Mouse (Mus musculus): ENCODE data around the gene Ror2. TPM values are rescaled to one million over a fixed set of nuclear protein-coding genes. Genes with fewer than 3 reads are reported as not detected.

The Ror2 gene
- polyA plus RNA-seq, 1 experiment, result not detected

- H3K9me3 ChIP-seq (ENCODE audit: control insufficient read depth, low read length), result no peaks in the 10 kb centered on the region
- H3K27me3 ChIP-seq (ENCODE audit: control insufficient read depth), result no peaks in the 10 kb centered on the region
- TF ChIP-seq TAL1 (IDR thresholded peaks at IDR 0.05; ENCODE audit: low read length) (no peak), GATA1 (IDR thresholded peaks at IDR 0.05; ENCODE audit: low read length) (no peak)
- H3K4me1 ChIP-seq (ENCODE audit: control insufficient read depth), result no peaks in the 10 kb centered on the region
- no peak overlapping the region for H3K4me3 ChIP-seq (replicated peaks)
- H3K36me3 ChIP-seq (ENCODE audit: control insufficient read depth), result no peaks in the 10 kb centered on the region
These were observed 89.2 kb downstream of the Ror2 start for GRCm38 (mm10) chr13:53196690-53197089.

GRCm38 (mm10) chr13:53195951-53196677 is 89.8 kb downstream of the Ror2 start:
- Histone ChIP-seq H3K4me3 (replicated peaks) (no peak overlapping the region), H3K27me3 (ENCODE audit: control insufficient read depth) (no peaks in the 10 kb centered on the region), H3K9me3 (ENCODE audit: control insufficient read depth, low read length) (no peaks in the 10 kb centered on the region), H3K4me1 (ENCODE audit: control insufficient read depth) (no peaks in the 10 kb centered on the region), H3K36me3 (ENCODE audit: control insufficient read depth) (no peaks in the 10 kb centered on the region)
- no peak for TF ChIP-seq GATA1 (IDR thresholded peaks at IDR 0.05; ENCODE audit: low read length)
- no peak for TF ChIP-seq TAL1 (IDR thresholded peaks at IDR 0.05; ENCODE audit: low read length)

GRCm38 (mm10) chr13:53194306-53194705 is 91.6 kb downstream of the Ror2 start:
- Histone ChIP-seq H3K9me3 (ENCODE audit: control insufficient read depth, low read length) (no peaks in the 10 kb centered on the region), H3K4me1 (ENCODE audit: control insufficient read depth) (no peaks in the 10 kb centered on the region), H3K36me3 (ENCODE audit: control insufficient read depth) (no peaks in the 10 kb centered on the region), H3K27me3 (ENCODE audit: control insufficient read depth) (no peaks in the 10 kb centered on the region), H3K4me3 (replicated peaks) (no peak overlapping the region)
- TF ChIP-seq GATA1 (IDR thresholded peaks at IDR 0.05; ENCODE audit: low read length) (no peak), TAL1 (IDR thresholded peaks at IDR 0.05; ENCODE audit: low read length) (no peak)

GRCm38 (mm10) chr13:53193713-53194112 is 92.2 kb downstream of the Ror2 start:
- H3K36me3 ChIP-seq (ENCODE audit: control insufficient read depth), result no peaks in the 10 kb centered on the region
- no peak overlapping the region for H3K4me3 ChIP-seq (replicated peaks)

DNA sequence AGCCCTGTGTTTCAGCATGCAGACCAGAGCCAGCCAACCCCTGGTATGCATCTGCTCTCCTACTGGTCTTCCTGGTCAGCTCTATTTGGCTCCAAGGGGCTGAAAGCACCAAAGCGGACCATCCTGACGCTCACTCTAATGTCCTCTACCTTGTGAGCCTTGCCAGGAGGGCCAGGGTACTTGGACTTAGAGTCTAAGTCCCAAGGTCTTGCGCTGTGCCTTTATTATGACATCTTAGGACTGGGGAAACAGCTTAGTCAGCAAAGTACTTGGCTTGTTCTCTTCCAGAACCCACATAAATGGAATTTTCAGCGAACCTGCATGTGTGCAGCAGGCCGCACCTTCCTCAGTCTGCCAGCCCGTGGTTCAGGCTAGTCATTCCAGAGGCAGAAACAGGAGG is 93.6 kb downstream of the Ror2 start:
- TF ChIP-seq GATA1 (IDR thresholded peaks at IDR 0.05; ENCODE audit: low read length) (no peak), TAL1 (IDR thresholded peaks at IDR 0.05; ENCODE audit: low read length) (no peak)
- H3K36me3 ChIP-seq (ENCODE audit: control insufficient read depth), result no peaks in the 10 kb centered on the region
- no peak overlapping the region for H3K4me3 ChIP-seq (replicated peaks)
- no peaks in the 10 kb centered on the region for H3K27me3 ChIP-seq (ENCODE audit: control insufficient read depth)
- no peaks in the 10 kb centered on the region for H3K4me1 ChIP-seq (ENCODE audit: control insufficient read depth)
- H3K9me3 ChIP-seq (ENCODE audit: control insufficient read depth, low read length), result no peaks in the 10 kb centered on the region

More at GRCm38 (mm10) chr13:53193713-53194112, 92.2 kb downstream of the Ror2 start:
- Histone ChIP-seq H3K9me3 (ENCODE audit: control insufficient read depth, low read length) (no peaks in the 10 kb centered on the region), H3K27me3 (ENCODE audit: control insufficient read depth) (no peaks in the 10 kb centered on the region), H3K4me1 (ENCODE audit: control insufficient read depth) (no peaks in the 10 kb centered on the region)
- TF ChIP-seq GATA1 (IDR thresholded peaks at IDR 0.05; ENCODE audit: low read length), result no peak
- no peak for TF ChIP-seq TAL1 (IDR thresholded peaks at IDR 0.05; ENCODE audit: low read length)

- TF ChIP-seq TAL1 (IDR thresholded peaks at IDR 0.05; ENCODE audit: low read length) (no peak), GATA1 (IDR thresholded peaks at IDR 0.05; ENCODE audit: low read length) (no peak)
These were observed 94.3 kb downstream of the Ror2 start for GRCm38 (mm10) chr13:53191657-53192056.

DNA sequence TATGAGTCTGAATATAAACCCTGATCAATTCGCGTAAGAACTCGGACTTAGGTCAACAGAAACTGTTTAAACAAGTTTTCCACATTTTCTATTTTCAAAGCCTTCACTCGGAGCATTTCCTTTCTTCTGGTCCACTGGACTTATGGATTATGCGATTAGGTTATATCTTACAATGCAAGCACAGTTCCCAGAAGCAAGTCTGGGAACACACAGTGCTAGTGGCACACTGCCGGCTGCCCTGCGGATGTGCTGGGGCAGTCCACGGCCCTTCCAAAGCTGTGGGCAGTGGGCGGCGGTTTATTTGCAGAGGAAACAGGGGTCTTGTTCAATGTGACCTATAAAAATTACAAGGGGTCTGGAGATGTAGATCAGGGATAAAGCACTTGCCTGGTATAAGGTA is 97.0 kb downstream of the Ror2 start:
- Histone ChIP-seq H3K4me3 (replicated peaks) (no peak overlapping the region), H3K4me1 (ENCODE audit: control insufficient read depth) (no peaks in the 10 kb centered on the region), H3K36me3 (ENCODE audit: control insufficient read depth) (no peaks in the 10 kb centered on the region), H3K27me3 (ENCODE audit: control insufficient read depth) (no peaks in the 10 kb centered on the region), H3K9me3 (ENCODE audit: control insufficient read depth, low read length) (peaks cover 2% of the 10 kb centered on the region; the same call in 1 of the 2 replicates)
- no peak for TF ChIP-seq GATA1 (IDR thresholded peaks at IDR 0.05; ENCODE audit: low read length)
- TF ChIP-seq TAL1 (IDR thresholded peaks at IDR 0.05; ENCODE audit: low read length), result no peak

More at GRCm38 (mm10) chr13:53191657-53192056, 94.3 kb downstream of the Ror2 start:
- no peaks in the 10 kb centered on the region for H3K36me3 ChIP-seq (ENCODE audit: control insufficient read depth)
- H3K4me1 ChIP-seq (ENCODE audit: control insufficient read depth), result no peaks in the 10 kb centered on the region
- H3K4me3 ChIP-seq (replicated peaks), result no peak overlapping the region
- H3K9me3 ChIP-seq (ENCODE audit: control insufficient read depth, low read length), result no peaks in the 10 kb centered on the region
- no peaks in the 10 kb centered on the region for H3K27me3 ChIP-seq (ENCODE audit: control insufficient read depth)

DNA sequence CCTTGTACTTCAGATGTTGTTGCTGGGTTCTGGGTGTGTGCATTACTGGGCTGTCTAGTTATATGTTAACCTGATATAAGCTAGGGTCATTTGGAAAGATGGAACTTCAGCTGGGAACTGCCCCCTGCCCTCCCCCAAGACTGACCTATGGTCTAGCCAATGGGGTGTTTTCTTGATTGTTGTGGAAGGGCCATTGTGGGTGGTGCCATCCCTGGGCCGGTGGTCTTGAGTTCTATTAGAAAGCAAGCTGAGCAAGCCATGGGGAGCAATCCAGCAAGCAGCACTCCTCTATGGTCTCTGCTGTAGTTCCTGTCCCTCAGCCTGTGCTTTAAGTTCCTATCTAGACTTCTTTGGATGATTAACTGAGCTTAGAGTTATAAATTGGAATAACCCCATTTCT is 101.1 kb downstream of the Ror2 start:
- Histone ChIP-seq H3K4me1 (ENCODE audit: control insufficient read depth) (no peaks in the 10 kb centered on the region), H3K36me3 (ENCODE audit: control insufficient read depth) (no peaks in the 10 kb centered on the region), H3K9me3 (ENCODE audit: control insufficient read depth, low read length) (peaks cover 2% of the 10 kb centered on the region; the same call in 1 of the 2 replicates), H3K4me3 (replicated peaks) (no peak overlapping the region), H3K27me3 (ENCODE audit: control insufficient read depth) (no peaks in the 10 kb centered on the region)
- TF ChIP-seq TAL1 (IDR thresholded peaks at IDR 0.05; ENCODE audit: low read length), result no peak
- TF ChIP-seq GATA1 (IDR thresholded peaks at IDR 0.05; ENCODE audit: low read length), result no peak

GRCm38 (mm10) chr13:53184149-53184548 is 101.8 kb downstream of the Ror2 start:
- no peaks in the 10 kb centered on the region for H3K27me3 ChIP-seq (ENCODE audit: control insufficient read depth)
- no peaks in the 10 kb centered on the region for H3K36me3 ChIP-seq (ENCODE audit: control insufficient read depth)
- no peak overlapping the region for H3K4me3 ChIP-seq (replicated peaks)
- peaks cover 2% of the 10 kb centered on the region; the same call in 1 of the 2 replicates for H3K9me3 ChIP-seq (ENCODE audit: control insufficient read depth, low read length)
- H3K4me1 ChIP-seq (ENCODE audit: control insufficient read depth), result no peaks in the 10 kb centered on the region
- TF ChIP-seq TAL1 (IDR thresholded peaks at IDR 0.05; ENCODE audit: low read length) (no peak), GATA1 (IDR thresholded peaks at IDR 0.05; ENCODE audit: low read length) (no peak)

Data from erythroblast, embryonic 14.5 days (primary cell).